Mouse (Mus musculus) c-Kit-positive CD71-positive TER-119-positive erythroid progenitor cells, embryonic 14.5 days (primary cell): ENCODE measurements around the gene Usp24.

Source experiments
- DNase-seq: peaks from one replicate; pipeline ENCODE4 v3.0.0-alpha.2; 2013; ENCODE audit warnings: low spot score

The Usp24 gene

GRCm38 (mm10) chr4:106430431-106430830 is 114.4 kb downstream of the Usp24 start:
- no peak for DNase-seq

GRCm38 (mm10) chr4:106435426-106435825 is 119.4 kb downstream of the Usp24 start:
- DNase-seq = no peak

GRCm38 (mm10) chr4:106436475-106436874 is 120.5 kb downstream of the Usp24 start:
- peak; percentile 20 for DNase-seq

GRCm38 (mm10) chr4:106437207-106437606 is 121.2 kb downstream of the Usp24 start:
- no peak for DNase-seq

- DNase-seq = no peak
Measured at GRCm38 (mm10) chr4:106438763-106439162, 122.8 kb downstream of the Usp24 start.

GRCm38 (mm10) chr4:106443182-106443581 is 127.2 kb downstream of the Usp24 start:
- DNase-seq = no peak

GRCm38 (mm10) chr4:106449306-106449705 is 133.3 kb downstream of the Usp24 start:
- DNase-seq = peak; percentile 28

GRCm38 (mm10) chr4:106452401-106452800 is 136.4 kb downstream of the Usp24 start:
- DNase-seq = no peak

- no peak for DNase-seq
Measured at GRCm38 (mm10) chr4:106453108-106453507, 137.1 kb downstream of the Usp24 start.

GRCm38 (mm10) chr4:106453516-106453915 is 137.5 kb downstream of the Usp24 start:
- DNase-seq = no peak

- DNase-seq = no peak
Measured at GRCm38 (mm10) chr4:106454541-106454940, 138.5 kb downstream of the Usp24 start.

GRCm38 (mm10) chr4:106462016-106462415 is 146.0 kb downstream of the Usp24 start:
- no peak for DNase-seq

- no peak for DNase-seq
Measured at GRCm38 (mm10) chr4:106462524-106462923, 146.5 kb downstream of the Usp24 start.

- no peak for DNase-seq
Measured at GRCm38 (mm10) chr4:106463174-106463801, 147.3 kb downstream of the Usp24 start.

- no peak for DNase-seq
Measured at GRCm38 (mm10) chr4:106467420-106468110, 151.6 kb downstream of the Usp24 start.

GRCm38 (mm10) chr4:106470921-106471320 is 154.9 kb downstream of the Usp24 start:
- no peak for DNase-seq

GRCm38 (mm10) chr4:106472335-106472734 is 156.3 kb downstream of the Usp24 start:
- DNase-seq = peak; percentile 34

GRCm38 (mm10) chr4:106474241-106474640 is 158.2 kb downstream of the Usp24 start:
- DNase-seq = peak; percentile 36

- DNase-seq = no peak
Measured at GRCm38 (mm10) chr4:106480545-106480944, 164.5 kb downstream of the Usp24 start.

- DNase-seq = no peak
Measured at GRCm38 (mm10) chr4:106483215-106483727, 167.3 kb downstream of the Usp24 start.

- no peak for DNase-seq
Measured at GRCm38 (mm10) chr4:106483831-106484230, 167.8 kb downstream of the Usp24 start.

- no peak for DNase-seq
Measured at GRCm38 (mm10) chr4:106490620-106491019, 174.6 kb downstream of the Usp24 start.
